Mouse (Mus musculus) layer of hippocampus, adult 11-12 months (tissue): Measurements from ENCODE around the gene Olfr1393.
"Not testable (repeated sequence)": the region's sequence is repeated elsewhere in the genome, so short reads cannot be mapped to it uniquely, and the experiment has no call there.

Source experiments
- DNase-seq: peaks from one replicate; pipeline ENCODE4 v3.0.0; 2022; ENCODE audit warnings: low spot score

Gene Olfr1393

DNA sequence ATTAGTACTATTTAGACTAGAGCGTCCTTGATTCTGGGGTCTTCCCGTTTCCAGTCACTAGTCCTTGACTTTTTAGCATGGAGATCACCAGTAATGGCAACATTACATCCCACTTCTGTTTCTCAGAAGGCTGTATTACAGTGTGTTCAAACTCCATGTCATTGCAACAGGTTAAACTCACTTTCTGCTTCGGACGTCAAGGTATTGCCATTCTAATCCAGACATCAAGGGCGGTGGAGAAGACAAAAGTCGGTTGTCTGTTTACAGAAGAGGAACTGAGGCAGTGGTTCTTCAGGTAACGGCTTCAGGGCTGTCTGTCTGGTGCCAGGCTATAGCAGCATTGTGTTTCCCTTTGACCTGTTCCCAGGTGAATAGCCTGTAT is 26.7 kb upstream of the Olfr1393 start:
- no peak for DNase-seq

DNA sequence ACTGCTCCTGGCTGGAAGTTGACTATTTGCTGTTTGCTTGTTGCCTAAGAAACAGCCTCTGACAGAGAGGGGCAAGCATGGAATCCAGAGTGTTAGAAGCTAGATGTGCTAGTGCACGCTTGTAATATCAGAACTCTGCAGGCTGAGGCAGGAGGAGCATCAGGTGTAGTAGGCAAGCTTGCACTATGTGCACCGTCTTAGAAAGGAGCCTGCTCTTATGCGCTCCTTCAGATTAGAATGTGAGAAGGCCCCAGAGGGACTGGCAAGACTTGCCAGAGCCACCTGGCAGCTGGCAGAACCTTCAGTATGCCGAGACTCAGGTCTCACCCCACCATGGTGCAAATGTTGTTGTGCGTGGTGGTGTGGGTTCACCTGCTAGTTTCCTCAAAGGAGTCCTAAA is 26.1 kb upstream of the Olfr1393 start:
- DNase-seq, result no peak

DNA sequence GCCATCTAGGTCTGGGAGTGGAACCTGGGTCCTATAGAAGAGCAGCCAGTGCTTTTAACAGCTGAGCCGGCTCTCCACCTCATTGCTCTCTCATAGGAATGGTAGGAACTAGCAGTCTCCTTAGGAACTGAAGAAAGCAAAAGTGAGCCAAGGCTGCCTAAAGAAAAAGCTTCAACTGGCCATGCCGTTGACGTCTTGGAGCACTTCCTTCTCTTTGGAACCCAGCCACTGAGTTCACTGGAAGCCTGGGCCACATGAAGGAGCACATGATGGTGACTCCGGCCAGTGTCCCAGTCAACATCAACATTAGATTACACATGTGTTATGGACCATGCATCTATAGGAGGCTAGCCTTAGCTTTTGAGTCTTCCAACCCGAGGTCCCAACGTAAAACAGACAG is 25.1 kb upstream of the Olfr1393 start:
- DNase-seq, result no peak

DNA sequence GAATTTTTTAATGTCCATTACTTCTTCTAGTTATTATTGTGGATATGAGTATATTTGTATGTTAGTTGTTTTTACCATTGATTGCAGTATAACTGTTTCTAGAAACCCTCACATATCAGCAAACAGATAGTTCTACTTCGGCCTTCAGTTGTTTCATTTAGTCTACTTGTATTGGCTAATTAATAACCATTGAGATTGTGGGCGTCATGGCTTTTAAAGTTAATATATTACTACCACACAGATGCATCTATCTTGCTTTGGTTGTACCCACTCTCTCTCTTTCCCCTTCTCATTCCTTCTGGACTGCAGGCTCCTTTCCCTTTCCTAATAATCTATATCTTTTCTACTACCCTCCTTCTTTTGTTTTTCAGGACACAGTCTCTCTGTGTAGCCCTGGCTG is 18.8 kb upstream of the Olfr1393 start:
- no peak for DNase-seq

DNA sequence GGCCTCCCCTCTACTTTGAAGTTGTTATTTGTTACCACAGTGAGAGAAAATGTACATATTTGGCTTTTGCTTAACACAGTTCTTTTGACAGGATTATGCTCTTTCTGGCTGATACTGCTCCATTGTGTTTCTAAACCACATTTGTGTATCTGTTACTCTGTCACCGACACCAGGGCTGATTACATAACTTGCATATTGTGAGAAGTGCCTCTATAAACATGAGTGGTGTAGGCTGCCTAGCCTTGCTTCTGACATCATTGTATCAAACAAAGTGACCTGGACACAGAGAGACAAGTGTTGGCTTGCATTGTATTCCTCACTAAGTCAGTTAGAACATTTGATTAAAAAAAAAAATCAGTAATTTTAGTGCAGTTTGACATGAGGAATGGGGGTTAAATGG is 18.3 kb upstream of the Olfr1393 start:
- no peak for DNase-seq

DNA sequence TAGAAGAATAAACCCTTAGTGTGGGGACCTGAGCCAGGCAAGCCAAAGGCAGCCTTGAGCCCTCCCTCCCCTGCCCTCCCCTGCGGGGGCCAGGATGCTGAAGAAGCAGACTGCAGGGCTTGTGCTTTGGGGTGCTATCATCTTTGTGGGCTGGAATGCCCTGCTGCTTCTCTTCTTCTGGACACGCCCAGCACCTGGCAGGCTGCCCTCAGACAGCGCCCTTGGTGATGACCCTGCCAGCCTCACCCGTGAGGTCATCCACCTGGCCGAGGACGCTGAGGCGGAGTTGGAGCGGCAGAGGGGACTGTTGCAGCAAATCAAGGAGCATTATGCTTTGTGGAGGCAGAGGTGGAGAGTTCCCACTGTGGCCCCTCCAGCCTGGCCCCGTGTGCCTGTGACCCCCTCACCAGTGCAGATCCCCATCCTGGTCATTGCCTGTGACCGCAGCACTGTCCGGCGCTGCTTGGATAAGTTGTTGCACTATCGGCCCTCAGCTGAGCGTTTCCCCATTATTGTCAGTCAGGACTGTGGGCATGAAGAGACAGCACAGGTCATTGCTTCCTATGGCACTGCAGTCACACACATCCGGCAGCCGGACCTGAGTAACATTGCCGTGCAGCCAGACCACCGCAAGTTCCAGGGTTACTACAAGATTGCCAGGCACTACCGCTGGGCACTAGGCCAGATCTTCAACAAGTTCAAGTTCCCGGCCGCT is 17.3 kb upstream of the Olfr1393 start:
- DNase-seq, result no peak

DNA sequence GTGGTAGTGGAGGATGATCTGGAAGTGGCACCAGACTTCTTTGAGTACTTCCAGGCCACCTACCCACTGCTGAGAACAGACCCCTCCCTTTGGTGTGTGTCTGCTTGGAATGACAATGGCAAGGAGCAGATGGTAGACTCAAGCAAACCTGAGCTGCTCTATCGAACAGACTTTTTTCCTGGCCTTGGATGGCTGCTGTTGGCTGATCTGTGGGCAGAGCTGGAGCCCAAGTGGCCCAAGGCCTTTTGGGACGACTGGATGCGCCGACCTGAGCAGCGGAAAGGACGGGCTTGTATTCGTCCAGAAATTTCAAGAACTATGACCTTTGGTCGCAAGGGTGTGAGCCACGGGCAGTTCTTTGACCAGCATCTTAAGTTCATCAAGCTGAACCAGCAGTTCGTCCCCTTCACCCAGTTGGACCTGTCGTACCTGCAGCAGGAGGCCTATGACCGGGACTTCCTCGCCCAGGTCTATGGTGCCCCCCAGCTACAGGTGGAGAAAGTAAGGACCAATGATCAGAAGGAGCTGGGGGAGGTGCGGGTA is 16.7 kb upstream of the Olfr1393 start:
- no peak for DNase-seq

DNA sequence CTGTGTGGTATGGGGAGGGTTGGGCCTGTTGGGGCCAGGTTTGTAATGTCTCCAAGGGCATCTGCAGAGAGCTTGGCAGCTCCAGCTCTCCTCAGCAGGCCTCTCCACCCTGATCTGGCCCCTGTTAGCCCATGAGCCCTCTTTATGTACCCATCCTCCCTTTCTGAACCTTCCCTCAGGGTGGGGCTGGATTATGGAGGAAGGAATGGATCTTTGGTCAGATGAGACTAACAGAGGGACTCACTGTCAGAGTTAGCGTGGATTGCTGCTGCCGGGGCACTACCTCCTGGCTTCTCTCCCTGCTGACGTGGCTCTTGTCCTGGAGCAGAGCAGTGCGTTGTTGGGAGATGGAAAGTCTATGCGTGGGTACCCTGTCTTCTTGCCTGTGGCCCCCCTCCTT is 15.8 kb upstream of the Olfr1393 start:
- no peak for DNase-seq

DNA sequence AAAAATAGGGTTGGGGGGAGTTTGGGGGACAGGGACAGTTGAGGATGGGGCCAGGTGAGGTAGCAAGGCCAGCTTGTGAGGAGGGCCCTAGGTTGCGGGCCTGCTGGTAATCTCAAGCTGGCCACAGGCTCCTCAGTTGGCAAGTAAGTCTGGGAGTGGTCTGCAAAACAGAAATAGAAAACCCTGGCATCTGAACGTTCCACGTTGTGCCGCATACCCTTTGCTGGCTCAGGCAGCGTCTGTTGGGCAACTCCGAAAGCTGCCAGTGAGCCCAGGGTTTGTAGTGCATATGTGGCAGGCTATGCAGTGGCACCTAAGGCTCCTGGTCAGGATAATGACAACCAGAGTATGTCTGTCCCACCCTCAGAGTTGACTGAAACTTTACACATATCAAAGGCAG is 15.0 kb upstream of the Olfr1393 start:
- DNase-seq, result no peak

DNA sequence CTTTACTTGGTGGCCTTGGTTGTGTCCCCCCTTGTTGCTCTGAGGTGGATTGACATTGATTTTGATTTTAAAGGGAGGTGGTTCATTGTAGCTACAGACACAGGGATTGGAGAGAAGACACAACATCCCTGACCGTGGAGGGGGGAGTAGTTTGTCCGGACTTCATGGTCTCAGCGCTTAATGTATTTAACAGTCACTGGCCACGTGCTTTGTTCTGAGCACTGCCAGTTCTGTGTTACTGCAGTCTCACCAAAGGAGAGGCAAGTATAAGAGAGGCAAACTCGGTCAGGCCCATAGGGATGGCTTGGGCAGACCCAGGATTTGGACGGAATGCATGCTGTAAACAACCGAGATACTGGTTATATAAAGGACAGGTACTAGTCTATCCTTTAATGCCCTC is 14.0 kb upstream of the Olfr1393 start:
- no peak for DNase-seq

DNA sequence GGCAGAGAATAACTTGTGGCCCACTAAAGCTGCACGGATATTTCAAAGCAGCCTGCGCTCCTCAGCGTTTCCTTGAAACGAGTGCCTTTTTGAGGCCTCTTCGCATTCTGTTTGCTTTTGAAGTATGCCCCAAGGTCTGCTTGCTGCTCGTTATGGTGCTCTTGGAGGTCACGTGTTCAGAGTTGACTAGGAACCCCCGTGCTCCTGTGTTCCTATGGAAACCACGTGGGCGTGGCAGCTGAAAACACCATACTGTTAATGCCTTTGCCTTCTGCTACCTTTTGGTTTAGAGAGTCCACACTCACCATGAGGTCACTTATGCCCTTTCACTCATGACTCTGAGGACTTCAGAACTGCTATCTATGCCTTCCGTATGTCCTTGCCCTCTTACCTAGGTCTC is 13.5 kb upstream of the Olfr1393 start:
- DNase-seq, result no peak

DNA sequence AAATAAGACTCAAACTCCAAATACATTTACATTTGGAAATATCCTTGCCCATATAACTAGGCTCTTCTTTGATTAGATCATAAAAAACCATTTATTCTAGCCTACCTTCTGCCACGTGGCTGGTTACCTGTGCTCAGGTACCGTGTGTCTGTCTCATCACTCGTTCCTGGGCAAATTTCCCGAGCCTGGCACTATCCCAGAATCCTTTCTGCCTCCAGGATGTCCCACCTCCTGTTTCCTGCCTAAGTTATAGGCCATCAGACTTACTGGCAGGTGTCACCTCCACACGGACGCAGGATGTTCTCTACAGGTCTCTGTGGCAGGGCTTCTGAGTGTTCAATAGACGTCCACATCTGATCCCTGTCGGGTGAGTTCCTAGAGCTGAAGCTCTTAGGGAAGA is 13.0 kb upstream of the Olfr1393 start:
- no peak for DNase-seq

DNA sequence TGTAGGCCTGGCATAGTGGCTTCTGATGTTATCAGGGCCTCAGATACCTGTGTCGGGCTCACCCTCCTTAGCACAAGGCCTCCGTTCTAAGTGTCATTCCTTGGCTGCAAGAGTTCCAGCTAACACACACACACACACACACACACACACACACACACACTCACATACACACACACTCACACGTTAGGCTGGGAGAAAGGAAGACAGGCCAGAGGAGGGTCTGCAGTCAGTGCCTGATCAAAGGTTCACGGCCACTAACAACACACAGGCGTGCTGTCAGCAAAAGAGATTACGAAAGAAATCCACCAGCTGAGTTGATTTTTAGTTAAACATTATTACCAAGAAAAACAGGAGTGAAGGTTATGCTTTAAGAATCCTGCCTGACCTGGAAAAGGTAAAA is 11.4 kb upstream of the Olfr1393 start:
- DNase-seq, result no peak

DNA sequence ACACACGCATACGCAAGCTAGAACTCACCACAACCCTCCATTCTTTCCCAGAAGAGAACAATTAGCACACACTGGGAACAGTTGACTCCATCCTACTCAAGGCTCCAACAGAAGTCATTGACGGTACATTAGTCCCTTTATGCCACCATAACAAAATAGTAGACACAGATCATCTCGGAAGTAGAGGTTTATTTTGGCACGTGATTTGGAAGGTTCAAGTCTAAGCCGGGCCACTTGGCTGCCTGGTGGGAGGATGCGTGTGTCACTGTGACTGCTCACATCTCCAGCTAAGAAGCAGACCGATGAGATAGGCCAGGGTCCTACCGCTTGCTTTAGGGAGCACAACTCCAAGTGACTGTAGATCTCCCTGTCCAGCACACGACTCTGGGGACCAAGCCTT is 10.8 kb upstream of the Olfr1393 start:
- DNase-seq, result no peak

DNA sequence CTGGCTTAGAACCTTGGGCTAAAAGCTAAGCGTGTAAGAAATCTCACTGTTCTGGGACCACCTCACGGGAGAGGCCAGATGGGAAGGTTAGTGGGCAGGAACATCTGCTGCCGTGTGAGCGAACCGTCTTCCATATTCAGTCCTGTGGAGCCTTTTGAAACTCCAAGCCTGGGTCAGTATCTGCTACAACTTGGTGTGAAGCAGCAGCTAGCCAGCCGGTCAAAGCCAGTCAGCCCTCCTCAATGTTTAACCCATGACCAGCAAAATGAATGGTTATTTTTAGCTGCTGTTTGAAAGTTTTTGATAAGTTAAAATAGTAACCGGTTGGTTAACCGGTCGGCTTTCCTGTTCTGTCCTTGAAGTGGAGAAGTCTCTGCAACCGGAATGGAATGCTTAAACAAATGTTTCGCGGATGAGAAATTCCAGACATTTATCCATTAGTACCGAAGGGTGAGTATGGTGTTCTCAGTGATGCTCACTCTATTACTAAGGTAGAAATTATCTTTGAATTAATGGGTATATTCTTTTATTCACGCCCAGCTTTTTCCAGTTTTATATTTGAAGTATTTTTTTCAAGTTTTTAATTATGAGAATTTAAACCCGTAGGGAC is 10.0 kb upstream of the Olfr1393 start:
- DNase-seq, result no peak

DNA sequence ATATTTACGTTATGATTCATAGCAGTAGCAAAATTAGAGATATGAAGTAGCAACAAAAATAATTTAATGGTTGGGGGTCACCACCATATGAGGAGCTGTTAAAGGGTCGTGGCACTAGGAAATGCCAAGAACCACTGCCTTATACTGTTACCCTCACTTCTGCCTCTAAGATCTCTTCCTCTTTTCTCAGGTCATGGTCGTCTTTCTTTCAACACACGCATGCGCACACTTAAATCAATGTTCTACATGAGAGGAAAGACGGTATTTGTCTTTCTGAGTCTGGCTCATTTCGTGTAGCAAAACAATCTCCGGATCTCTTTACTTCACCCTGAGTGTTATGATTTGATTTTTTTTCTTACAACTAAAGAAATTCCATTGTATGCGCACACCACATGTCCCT is 8.3 kb upstream of the Olfr1393 start:
- DNase-seq, result no peak

DNA sequence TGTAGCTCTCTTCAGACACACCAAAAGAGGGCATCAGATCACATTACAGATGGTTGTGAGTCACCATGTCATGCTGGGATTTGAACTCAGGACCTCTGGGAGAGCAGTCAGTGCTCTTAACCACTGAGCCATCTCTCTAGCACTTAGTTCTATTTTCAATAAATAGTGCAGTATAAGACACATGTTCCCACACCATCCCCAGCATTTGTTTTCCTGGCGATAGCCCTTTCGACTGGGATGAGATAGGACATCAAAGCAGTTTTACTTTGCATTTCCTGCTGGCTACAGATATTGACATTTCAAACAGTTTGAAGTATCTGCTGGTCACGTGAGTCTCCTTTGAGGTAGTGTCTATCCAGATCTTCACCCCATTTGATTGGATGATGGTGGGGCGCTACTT is 7.7 kb upstream of the Olfr1393 start:
- no peak for DNase-seq

DNA sequence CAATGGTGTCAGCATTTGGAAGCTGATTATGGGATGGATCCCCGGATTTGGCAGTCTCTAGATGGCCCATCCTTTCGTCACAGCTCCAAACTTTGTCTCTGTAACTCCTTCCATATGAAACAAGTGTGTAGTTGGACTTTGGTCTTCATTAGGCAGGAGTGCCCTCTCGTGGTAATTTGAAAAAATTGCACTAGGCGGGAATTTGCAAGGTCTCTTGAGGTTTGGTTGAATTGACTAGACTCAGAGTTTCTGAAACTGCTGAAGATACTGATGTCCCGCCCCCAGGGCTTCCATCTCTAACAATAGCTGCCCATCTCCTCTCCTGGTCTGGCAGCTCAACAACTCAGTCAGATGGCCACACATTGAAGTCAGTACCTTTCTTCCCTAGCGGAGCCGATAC is 6.8 kb upstream of the Olfr1393 start:
- DNase-seq, result peak; percentile 42

DNA sequence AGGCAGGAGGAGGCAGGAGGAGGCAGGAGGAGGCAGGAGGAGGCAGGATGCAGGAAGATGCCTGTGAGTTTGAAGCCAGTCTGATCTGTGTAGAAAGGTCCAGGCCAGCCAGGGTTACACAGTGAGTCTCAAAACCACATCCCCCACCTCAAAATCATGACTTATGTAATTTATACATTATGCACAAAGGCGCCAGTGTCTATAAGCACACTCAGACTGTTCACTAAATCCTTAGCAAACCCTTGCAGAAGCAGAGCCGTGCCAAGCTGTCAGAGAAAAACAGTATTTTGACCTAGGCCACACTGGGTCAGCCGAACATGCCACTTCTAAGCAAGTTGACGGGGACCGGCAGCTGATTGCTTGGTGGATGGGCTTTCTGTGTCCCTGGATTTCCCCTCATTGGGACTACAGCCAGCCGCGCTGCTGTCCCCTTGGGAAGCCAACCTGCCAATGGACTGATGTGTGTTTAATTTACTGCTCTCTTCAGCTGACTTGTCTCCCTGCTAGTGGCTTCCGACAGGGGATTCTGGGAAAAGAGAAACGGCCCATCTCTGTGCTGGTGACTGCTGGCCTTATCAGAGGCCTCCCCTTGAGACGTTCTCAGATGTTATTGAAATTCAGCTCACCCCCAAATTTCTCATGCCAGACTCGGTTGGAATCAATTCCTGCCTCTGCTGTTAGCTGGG is 4.1 kb upstream of the Olfr1393 start:
- no peak for DNase-seq

DNA sequence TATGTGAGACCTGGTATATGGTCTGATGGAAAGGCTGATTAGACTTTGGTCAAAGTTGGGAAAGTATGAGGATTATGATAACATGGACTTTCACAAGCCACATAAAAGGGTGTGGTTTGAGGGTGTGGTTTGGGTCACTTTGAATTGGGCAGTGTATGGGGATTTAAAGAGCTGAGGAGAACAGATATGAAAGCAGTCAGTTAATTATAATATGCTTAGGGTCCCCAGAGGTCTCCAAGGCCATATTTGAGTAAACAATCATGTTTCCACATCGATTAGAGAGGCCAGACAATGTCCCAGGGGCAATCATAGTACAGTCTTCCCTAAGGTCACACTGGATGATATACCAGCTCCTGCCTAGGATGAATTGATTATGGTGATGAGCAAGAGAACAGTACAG is 6.9 kb downstream of the Olfr1393 start, which contains the start of gene Olfr1392:
TSS of gene Olfr1392 (plus strand) at position 301 of the 400 bp plus-strand sequence.
- not testable (repeated sequence) for DNase-seq

DNA sequence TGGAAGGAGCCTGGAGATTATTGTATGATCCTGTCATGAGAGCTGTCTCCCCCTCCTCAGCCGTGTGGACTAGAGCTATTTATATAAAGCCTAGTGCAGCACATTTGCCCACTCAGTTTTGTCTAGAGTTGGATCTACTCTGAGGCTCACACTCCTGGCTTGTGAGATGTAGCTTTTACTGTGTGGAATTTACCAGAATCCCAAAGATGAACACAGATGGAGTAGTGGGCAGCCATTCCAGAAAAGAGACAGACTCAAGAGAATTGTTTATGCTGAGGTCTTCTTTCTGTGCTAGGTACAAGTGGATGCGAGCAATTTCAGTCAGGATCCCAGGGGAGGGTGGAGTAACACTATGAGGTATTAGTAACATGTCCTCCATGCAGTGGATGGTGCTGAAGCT is 9.1 kb downstream of the Olfr1393 start:
- no peak for DNase-seq

DNA sequence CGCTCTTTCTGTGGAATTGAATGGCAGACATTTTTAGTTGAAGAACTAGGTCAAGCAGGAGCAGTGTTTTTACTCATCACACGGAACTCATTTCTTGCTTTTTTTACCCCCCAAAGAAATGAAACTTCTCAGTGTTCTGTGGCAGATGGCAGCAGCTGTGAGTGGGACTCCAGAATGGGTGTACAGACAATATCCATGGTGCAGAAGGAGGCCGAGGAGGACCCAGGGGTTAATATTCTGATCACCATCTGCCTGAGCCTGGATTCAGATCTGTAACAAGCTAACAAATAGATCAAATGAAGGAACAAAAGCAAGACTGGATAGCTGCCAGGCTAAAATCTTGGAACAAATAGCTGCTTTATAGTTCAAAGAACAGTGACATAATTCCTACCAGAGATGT is 14.7 kb downstream of the Olfr1393 start:
- DNase-seq, result peak; percentile 35

DNA sequence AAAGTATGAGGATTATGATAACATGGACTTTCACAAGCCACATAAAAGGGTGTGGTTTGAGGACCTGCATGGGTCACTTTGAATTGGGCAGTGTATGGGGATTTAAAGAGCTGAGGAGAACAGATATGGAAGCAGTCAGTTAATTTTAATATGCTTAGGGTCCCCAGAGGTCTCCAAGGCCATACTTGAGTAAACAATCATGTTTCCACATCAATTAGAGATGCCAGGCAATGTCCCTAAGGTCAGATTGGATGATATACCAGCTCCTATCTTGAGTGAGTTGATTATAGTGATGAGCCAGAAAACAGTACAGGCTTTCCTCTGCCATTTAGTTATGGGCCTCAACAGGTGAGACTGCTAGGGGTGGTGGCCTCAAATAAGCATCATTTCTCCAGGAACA is 26.3 kb downstream of the Olfr1393 start, which contains the start of gene Olfr10:
TSS of gene Olfr10 (plus strand) at position 301 of the 400 bp plus-strand sequence.
- no peak for DNase-seq
